In the genomic region with DNA sequence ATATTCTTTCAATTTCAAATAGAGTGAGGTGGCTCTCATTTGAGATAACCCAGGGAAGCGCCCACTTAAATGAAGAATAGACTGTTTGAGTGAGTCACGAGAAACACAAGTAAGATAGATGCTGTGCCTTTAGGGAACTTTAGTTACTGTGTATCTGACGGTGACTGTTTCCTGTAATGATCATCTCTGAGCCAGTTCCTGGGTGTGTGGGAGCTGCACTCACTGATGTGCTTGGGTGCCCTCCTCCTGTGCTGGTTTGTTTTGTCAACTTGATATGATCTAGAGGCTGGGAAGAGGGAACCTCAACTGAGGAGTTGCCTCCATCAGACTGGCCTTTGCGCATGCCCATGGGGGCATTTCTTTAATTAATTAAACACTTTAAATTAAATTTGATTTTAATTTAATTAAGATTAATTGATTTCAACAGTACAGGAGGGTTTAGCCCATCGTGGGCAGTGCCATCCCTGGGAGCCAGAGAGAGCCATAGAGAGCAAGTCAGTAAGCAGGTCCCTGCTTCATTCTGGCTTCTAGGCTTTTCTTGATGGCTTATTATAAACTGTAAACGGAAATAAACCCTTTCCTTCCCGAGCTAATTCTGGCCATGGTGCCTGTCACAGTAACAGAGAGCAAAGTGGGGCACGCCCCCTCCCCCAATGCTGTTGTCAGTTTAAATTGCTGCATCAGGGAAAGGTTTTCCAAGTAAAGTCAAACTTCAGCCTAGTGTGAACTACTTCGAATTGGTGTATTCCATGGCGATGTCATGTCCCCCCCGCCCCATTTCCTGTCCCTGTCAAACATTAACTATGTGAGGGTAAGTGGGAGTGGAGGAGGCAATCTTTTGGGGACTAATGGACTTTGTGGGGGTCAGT, we compare ENCODE assay signal across 25 mouse cellular contexts.
DNase-seq lines count a peak whose midpoint lies in the region; ATAC-seq lines count a peak whose summit lies in the region.
"Had no signal": no experiment of that assay in that cellular context is flagged by ENCODE, and none has a peak within 500 bp of the region (broad histone marks: within the 10 kb centered on the region; RNA-seq: fewer than 3 reads in every experiment).

No protein-coding gene starts in this region.

- no peak overlapping the region for H3K4me3 ChIP-seq in kidney, embryonic 14.5 days (ENCODE audit: low read length)
- H3K4me3 ChIP-seq in midbrain, embryonic 13.5 days (replicated peaks), result no peak overlapping the region
- H3K4me3 ChIP-seq: embryonic facial prominence, embryonic 10.5 days; forebrain, embryonic 13.5 days; limb, embryonic 12.5 days; midbrain, embryonic 15.5 days; stomach, embryonic 15.5 days had no signal

- H3K27me3 ChIP-seq in kidney, embryonic 14.5 days (ENCODE audit: control insufficient read depth, insufficient read depth, low read length), result no peaks in the 10 kb centered on the region
- no peaks in the 10 kb centered on the region for H3K27me3 ChIP-seq in midbrain, embryonic 13.5 days
- H3K27me3 ChIP-seq: forebrain, embryonic 13.5 days; limb, embryonic 12.5 days; midbrain, embryonic 15.5 days; stomach, embryonic 15.5 days had no signal

- H3K27ac ChIP-seq in kidney, embryonic 14.5 days (ENCODE audit: low read depth, low read length), result peak overlapping the region; percentile 8; the same call in 1 of the 2 replicates
- H3K27ac ChIP-seq in midbrain, embryonic 13.5 days, result no peak overlapping the region
- H3K27ac ChIP-seq: embryonic facial prominence, embryonic 10.5 days; forebrain, embryonic 13.5 days; hindbrain, embryonic 14.5 days; limb, embryonic 12.5 days; midbrain, embryonic 15.5 days; stomach, embryonic 15.5 days had no signal

- H3K4me2 ChIP-seq in kidney, embryonic 14.5 days (replicated peaks; ENCODE audit: low read depth, low read length), result no peak overlapping the region
- H3K4me2 ChIP-seq in midbrain, embryonic 13.5 days (replicated peaks), result no peak overlapping the region
- H3K4me2 ChIP-seq: forebrain, embryonic 13.5 days; hindbrain, embryonic 14.5 days; limb, embryonic 12.5 days; midbrain, embryonic 15.5 days; stomach, embryonic 15.5 days had no signal

- H3K4me1 ChIP-seq in kidney, embryonic 14.5 days (ENCODE audit: control insufficient read depth, insufficient read depth, low read length), result peaks cover 35% of the 10 kb centered on the region
- H3K4me1 ChIP-seq in midbrain, embryonic 13.5 days (replicated peaks), result peaks cover 14% of the 10 kb centered on the region

- DNase-seq in kidney, adult 8-10 months, result no peak
- DNase-seq in retina, postnatal 1 day, result peak; percentile 9
- no peak for DNase-seq in retina, embryonic 14.5 days (ENCODE audit: low spot score)
- DNase-seq in testis, postnatal 10 days (ENCODE audit: low spot score), result peak; percentile 35
- no peak for DNase-seq in gastrocnemius, postnatal 10 days
- DNase-seq: adrenal gland, adult 2 months; cerebellum, adult 11 months; cerebellum, postnatal 25 days; heart, adult 18-20 months; heart, postnatal 10 days; layer of hippocampus, adult 9-11 months; lung, adult 18-20 months; spleen, adult 18-20 months; thymus, postnatal 25 days had no signal

- 26% methylated on average over 11 of the region's 11 CpGs for WGBS in kidney, embryonic 14.5 days
- WGBS in midbrain, embryonic 13.5 days, result 85% methylated on average over 11 of the region's 11 CpGs

- no peaks in the 10 kb centered on the region for H3K36me3 ChIP-seq in kidney, embryonic 14.5 days (ENCODE audit: control insufficient read depth, insufficient read depth, low read length)
- H3K36me3 ChIP-seq in midbrain, embryonic 13.5 days, result no peaks in the 10 kb centered on the region
- H3K36me3 ChIP-seq: embryonic facial prominence, embryonic 10.5 days; G1E; limb, embryonic 12.5 days; midbrain, embryonic 15.5 days; stomach, embryonic 15.5 days had no signal

- ATAC-seq in kidney, embryonic 14.5 days (ENCODE audit: low FRiP score, low TSS enrichment), result peak; percentile 67
- peak; percentile 80 for ATAC-seq in inflammation-experienced regulatory T-cells, adult 6 months
- ATAC-seq in midbrain, embryonic 13.5 days, result no peak
- ATAC-seq: forebrain, embryonic 13.5 days; intestine, postnatal 0 days; midbrain, embryonic 15.5 days had no signal

- peaks cover 2% of the 10 kb centered on the region; the same call in 1 of the 2 replicates for H3K9me3 ChIP-seq in kidney, embryonic 14.5 days (ENCODE audit: control insufficient read depth, low read length)
- H3K9me3 ChIP-seq in midbrain, embryonic 13.5 days, result no peaks in the 10 kb centered on the region
- H3K9me3 ChIP-seq: embryonic facial prominence, embryonic 10.5 days; forebrain, embryonic 13.5 days; limb, embryonic 12.5 days; midbrain, embryonic 15.5 days; stomach, embryonic 15.5 days had no signal

- no peak overlapping the region for H3K9ac ChIP-seq in kidney, embryonic 14.5 days (ENCODE audit: low read depth, low read length)
- H3K9ac ChIP-seq in midbrain, embryonic 13.5 days (replicated peaks), result no peak overlapping the region
- H3K9ac ChIP-seq: forebrain, embryonic 13.5 days; hindbrain, embryonic 14.5 days; limb, embryonic 12.5 days; midbrain, embryonic 15.5 days; stomach, embryonic 15.5 days had no signal

Comparison
In these comparisons a context has a peak if more than half of its experiments do, and no peak if none do; other contexts are left out.
1. DNase-seq: peak in retina, postnatal 1 day (single experiment) and testis, postnatal 10 days (single experiment); none in kidney, adult 8-10 months (0 of 2), retina, embryonic 14.5 days (single experiment) and gastrocnemius, postnatal 10 days (single experiment).